Mouse (Mus musculus) CH12.LX (cell line): ENCODE results near the gene Fgfr2.

ENCODE experiments used
- CHD1 ChIP-seq: IDR thresholded peaks from 2 replicates; pipeline ENCODE4 v1.6.1; 2012; ENCODE audit warnings: low read depth, low read length, improper control_type of control experiment, inconsistent platforms
- CTCF ChIP-seq, 2 experiments: IDR thresholded peaks in 1 of 2; conservative IDR thresholded peaks in 1 of 2; 2 replicates each; pipeline ENCODE4 v1.5.1; 2011 to 2012; ENCODE audit warnings: low read depth in 2 of 2, low read length in 2 of 2, improper control_type of control experiment in 1 of 2, inconsistent platforms in 1 of 2, mild to moderate bottlenecking in 1 of 2, moderate library complexity in 1 of 2
- POLR2A ChIP-seq: IDR thresholded peaks from 2 replicates; pipeline ENCODE4 v1.6.1; 2011; ENCODE audit warnings: low read depth, mild to moderate bottlenecking, improper control_type of control experiment, low read length

DNA sequence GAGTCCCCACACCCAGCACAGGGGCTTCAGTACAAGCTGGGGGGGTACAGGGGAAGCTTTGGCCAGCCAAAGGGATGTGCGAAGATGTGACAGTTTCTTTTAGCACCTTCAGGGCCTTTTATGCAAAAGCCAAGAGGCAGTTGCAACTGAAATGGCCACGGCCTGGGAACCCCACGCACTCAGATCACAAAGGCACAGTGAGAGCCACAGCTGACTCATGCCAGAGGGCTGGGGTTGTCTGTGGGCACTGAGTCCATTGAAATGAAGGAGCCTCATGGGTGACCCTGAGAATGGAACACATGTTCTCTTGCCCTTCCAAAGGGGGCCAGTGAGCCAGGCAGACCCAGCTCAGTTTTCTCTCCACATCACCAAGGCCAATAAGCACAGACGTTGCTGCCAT lies 114.5 kb downstream of the Fgfr2 start:
- TF ChIP-seq CHD1 (no peak), CTCF (conservative IDR thresholded peaks at IDR 0.05 in 1 of 2, IDR thresholded peaks at IDR 0.05 in 1 of 2; ENCODE audit: low read depth in 2 of 2, low read length in 2 of 2) (no peak), POLR2A (no peak)
